Mouse (Mus musculus) ES-Bruce4 (cell line): ENCODE measurements at regions not wholly inside any gene's neighbourhood (a gene's known extent, or its start where the extent isn't known, plus 50 kb on each side); places are given as distances from the start of the nearest gene placed in this dataset.

Experiments used
- CTCF ChIP-seq: IDR thresholded peaks from one replicate; pipeline ENCODE4 v1.8.1; 2011; ENCODE audit warnings: low read depth, low read length
- EP300 ChIP-seq: IDR thresholded peaks from 2 replicates; pipeline ENCODE4 v1.6.1; 2011; ENCODE audit warnings: low read depth, low read length; ENCODE audit not compliant: insufficient read depth
- POLR2A ChIP-seq: IDR thresholded peaks from one replicate; pipeline ENCODE4 v1.8.1; 2011; ENCODE audit warnings: low read length; ENCODE audit not compliant: insufficient read depth

- no peak for TF ChIP-seq CTCF
- TF ChIP-seq POLR2A = no peak
- TF ChIP-seq EP300 = no peak
Measured at GRCm38 (mm10) chr4:89064401-89064800, 72.5 kb upstream of the Mtap start.
